Mouse (Mus musculus) G1E (cell line): Measurements from ENCODE around the gene Washc2. TPM values are rescaled to one million over a fixed set of nuclear protein-coding genes. Genes with fewer than 3 reads are reported as not detected.

Experiments
- ATAC-seq: 2 replicates; pipeline ENCODE4 v1.8.0; 2016; ENCODE audit warnings: mild to moderate bottlenecking; ENCODE audit not compliant: insufficient number of reproducible peaks, poor library complexity, low FRiP score, severe bottlenecking; ENCODE audit errors: extremely low read depth
- DNase-seq: peaks from one replicate; pipeline ENCODE4 v3.0.0; 2012; ENCODE audit warnings: low spot score
- H3K27me3 ChIP-seq: 2 replicates; pipeline ENCODE4 v1.6.1; 2012; ENCODE audit warnings: mild to moderate bottlenecking, low read length, inconsistent platforms; ENCODE audit not compliant: insufficient read depth
- H3K36me3 ChIP-seq: replicated peaks from 2 replicates; pipeline ENCODE3; 2012; ENCODE audit warnings: mild to moderate bottlenecking, inconsistent platforms
- H3K4me1 ChIP-seq: 2 replicates; pipeline ENCODE4 v1.6.1; 2012; ENCODE audit warnings: low read depth, low read length, inconsistent platforms, mixed read lengths; ENCODE audit not compliant: insufficient read depth
- H3K4me3 ChIP-seq: 2 replicates; pipeline ENCODE4 v1.5.1; 2012; ENCODE audit warnings: low read depth, mild to moderate bottlenecking, inconsistent platforms, low read length, moderate library complexity, mixed read lengths
- H3K9me3 ChIP-seq: replicated peaks from 2 replicates; pipeline ENCODE4 v1.6.1; 2012; ENCODE audit warnings: inconsistent platforms
- CTCF ChIP-seq: IDR thresholded peaks from 2 replicates; pipeline ENCODE4 v1.5.1; 2012; ENCODE audit warnings: low read depth, low read length, inconsistent platforms, mixed read lengths
- GATA1 ChIP-seq: IDR thresholded peaks from 2 replicates; pipeline ENCODE4 v1.6.1; 2012; ENCODE audit warnings: borderline replicate concordance, low read length, inconsistent platforms, mixed read lengths
- GATA2 ChIP-seq: IDR thresholded peaks from 2 replicates; pipeline ENCODE4 v1.6.1; 2012; ENCODE audit warnings: low read depth, low read length, inconsistent platforms, borderline replicate concordance
- POLR2AphosphoS5 ChIP-seq: IDR thresholded peaks from 2 replicates; pipeline ENCODE4 v1.6.1; 2012; ENCODE audit warnings: low read depth, low read length, inconsistent platforms; ENCODE audit not compliant: insufficient replicate concordance
- TAL1 ChIP-seq: conservative IDR thresholded peaks from 2 replicates; pipeline ENCODE4 v1.6.1; 2012; ENCODE audit warnings: low read depth, low read length, inconsistent platforms, mixed read lengths
- polyA plus RNA-seq: library from polyadenylated mRNA; stranded (reverse); fragments of >175 nt; gene quantifications from 2 replicates; pipeline ENCODE4 v1.2.3, GENCODE M21; 2012
- total RNA-seq, 2 experiments: library from RNA; stranded (forward) in 1 of 2; stranded (reverse) in 1 of 2; fragments of 200-1000 nt in 1 of 2; fragments of >200 nt in 1 of 2; fragmentation: Nextera tagmentation in 1 of 2; gene quantifications; 2 replicates each; pipeline ENCODE4 v1.2.3; 2014 to 2017

Gene Washc2
- total and polyA plus RNA-seq, 3 experiments, result 18.0 to 87.8 (median 60.7) TPM

DNA sequence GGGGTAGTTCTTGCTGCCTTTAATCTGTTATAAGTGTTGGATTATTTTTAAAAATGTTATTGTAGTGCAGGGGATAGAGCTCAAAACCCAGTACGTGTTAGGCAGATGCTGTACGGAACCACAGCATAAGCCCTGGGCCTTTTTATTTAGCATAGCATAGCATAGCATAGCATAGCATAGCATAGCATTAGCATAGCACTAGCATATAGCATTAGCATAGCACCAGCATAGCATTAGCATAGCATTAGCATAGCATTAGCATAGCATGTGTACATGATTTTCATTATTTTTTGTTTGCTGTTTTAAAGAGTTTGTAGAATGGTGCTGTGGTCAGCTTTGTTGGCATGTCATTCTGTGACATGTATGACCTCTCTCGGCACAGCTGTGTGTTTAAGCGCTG lies 51.8 kb downstream of the Washc2 start:
- H3K9me3 ChIP-seq, result no peaks in the 10 kb centered on the region
- H3K4me1 ChIP-seq, result peaks cover 11% of the 10 kb centered on the region
- no peak for DNase-seq
- no peaks in the 10 kb centered on the region for H3K27me3 ChIP-seq
- TF ChIP-seq GATA2, result no peak
- no peak for TF ChIP-seq CTCF
- no peak for TF ChIP-seq POLR2AphosphoS5
- no peak for TF ChIP-seq TAL1
- no peak for TF ChIP-seq GATA1
- H3K36me3 ChIP-seq, result peaks cover 75% of the 10 kb centered on the region
- H3K4me3 ChIP-seq, result no peak overlapping the region
- ATAC-seq, result no peak

DNA sequence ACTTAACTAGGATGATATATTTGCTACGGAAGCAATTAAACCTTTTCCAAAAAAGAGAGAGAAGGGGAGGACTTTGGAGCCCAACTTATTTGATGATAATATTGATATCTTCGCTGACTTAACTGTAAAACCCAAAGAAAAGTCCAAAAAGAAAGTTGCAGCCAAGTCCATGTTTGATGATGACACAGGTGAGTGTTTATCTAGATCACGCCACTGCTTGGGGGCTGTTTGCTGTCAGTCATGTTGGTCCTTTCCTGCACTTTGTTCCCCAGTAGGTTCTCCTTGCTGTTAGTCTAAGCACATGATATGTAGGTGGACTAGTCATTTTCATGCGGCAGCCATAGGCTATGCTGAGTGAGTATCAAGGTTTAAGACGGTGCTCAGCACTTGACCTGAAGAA lies 52.6 kb downstream of the Washc2 start:
- no peaks in the 10 kb centered on the region for H3K9me3 ChIP-seq
- DNase-seq (no peak), ATAC-seq (no peak)
- H3K27me3 ChIP-seq, result no peaks in the 10 kb centered on the region
- H3K4me3 ChIP-seq, result no peak overlapping the region
- peaks cover 19% of the 10 kb centered on the region for H3K4me1 ChIP-seq
- no peak for TF ChIP-seq CTCF
- no peak for TF ChIP-seq TAL1
- no peak for TF ChIP-seq GATA1
- TF ChIP-seq POLR2AphosphoS5, result no peak
- TF ChIP-seq GATA2, result no peak
- peaks cover 67% of the 10 kb centered on the region for H3K36me3 ChIP-seq

DNA sequence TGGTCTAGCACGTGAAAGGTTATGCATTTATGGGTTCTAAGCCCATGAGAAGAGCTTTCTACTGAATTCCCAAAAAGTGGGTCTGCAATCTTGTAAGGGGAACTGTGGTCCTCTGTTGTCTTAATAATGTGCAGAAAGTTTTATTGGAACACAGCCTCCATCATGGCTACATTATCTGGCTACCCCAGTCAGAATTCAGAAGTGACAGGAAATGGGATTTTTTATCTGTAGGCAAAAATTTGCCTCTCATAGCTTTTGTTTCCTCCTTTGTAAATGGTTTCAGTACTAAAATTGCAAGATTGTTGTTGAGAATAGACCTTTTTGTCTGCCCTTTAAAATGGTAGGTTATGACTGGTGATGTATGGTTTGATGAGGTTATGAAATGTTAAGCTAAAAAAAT lies 55.0 kb downstream of the Washc2 start:
- Histone ChIP-seq H3K36me3 (peaks cover 50% of the 10 kb centered on the region), H3K4me1 (peaks cover 34% of the 10 kb centered on the region), H3K9me3 (no peaks in the 10 kb centered on the region), H3K4me3 (no peak overlapping the region), H3K27me3 (no peaks in the 10 kb centered on the region)
- ATAC-seq, result no peak
- DNase-seq, result no peak
- TF ChIP-seq GATA1 (no peak), CTCF (no peak), GATA2 (no peak), TAL1 (no peak), POLR2AphosphoS5 (no peak)

DNA sequence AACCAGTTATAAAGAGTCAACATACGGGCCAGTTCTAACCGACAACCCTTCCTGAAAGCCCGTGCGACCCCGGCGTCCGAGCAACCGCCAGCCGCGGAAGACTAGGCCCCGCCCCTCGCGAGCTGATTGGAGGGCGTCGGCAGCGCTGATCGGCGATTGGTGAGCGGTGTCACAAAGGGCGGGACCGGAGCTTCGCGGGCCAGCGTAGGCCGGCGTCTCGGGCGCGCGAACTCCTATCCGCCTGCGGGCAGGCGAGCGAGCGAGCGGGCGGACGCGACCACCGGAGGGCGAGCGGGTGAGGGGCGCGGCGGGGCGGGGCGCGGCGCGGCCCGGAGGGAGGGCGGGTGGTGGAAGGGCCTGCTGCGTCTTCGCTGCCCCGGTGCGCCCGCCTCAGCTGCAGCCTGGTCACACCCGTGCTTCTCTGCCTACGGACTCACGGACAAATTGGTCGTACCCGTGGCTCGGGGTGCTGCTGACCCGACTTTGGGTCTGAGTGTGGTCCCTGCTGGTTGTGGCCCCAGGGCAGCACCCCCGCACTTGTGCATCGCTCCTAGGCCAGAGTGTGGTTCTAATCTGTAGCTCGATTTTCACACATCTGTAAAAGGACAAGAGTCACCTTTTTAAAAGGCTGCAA lies 56.3 kb downstream of the Washc2 start, which contains the start of gene Zfand4:
Zfand4 (plus strand) TSS at position 205 of the 634 bp plus-strand sequence.
- peaks cover 40% of the 10 kb centered on the region for H3K36me3 ChIP-seq
- ATAC-seq (peak; percentile 88), DNase-seq (peak; percentile 96)
- no peaks in the 10 kb centered on the region for H3K9me3 ChIP-seq
- peak within 1 kb of the TSS; percentile 91 for H3K4me3 ChIP-seq
- no peak for TF ChIP-seq GATA2
- H3K27me3 ChIP-seq, result no peaks in the 10 kb centered on the region
- H3K4me1 ChIP-seq, result peaks cover 34% of the 10 kb centered on the region

DNA sequence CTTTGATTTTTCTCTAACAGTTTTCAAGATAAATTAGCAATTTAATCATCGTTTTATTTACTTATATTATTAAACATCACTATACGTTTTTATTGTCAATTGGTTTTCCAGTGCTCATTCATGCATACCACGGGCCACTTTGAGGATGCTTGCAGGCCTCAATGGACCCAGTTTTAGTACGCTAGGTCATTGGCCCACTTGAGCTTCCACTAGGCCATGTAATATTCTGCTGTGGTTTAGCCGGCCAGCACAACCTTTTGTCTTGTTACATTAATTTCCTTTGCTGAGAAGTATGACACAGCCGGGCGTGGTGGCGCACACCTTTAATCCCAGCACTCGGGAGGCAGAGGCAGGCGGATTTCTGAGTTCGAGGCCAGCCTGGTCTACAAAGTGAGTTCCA lies 57.0 kb downstream of the Washc2 start:
- Histone ChIP-seq H3K36me3 (peaks cover 36% of the 10 kb centered on the region), H3K4me1 (peaks cover 34% of the 10 kb centered on the region), H3K27me3 (no peaks in the 10 kb centered on the region), H3K4me3 (peak overlapping the region; percentile 91; the same call in 1 of the 2 replicates), H3K9me3 (no peaks in the 10 kb centered on the region)
- ATAC-seq, result no peak
- TF ChIP-seq TAL1, result no peak
- no peak for TF ChIP-seq GATA1
- DNase-seq, result no peak

DNA sequence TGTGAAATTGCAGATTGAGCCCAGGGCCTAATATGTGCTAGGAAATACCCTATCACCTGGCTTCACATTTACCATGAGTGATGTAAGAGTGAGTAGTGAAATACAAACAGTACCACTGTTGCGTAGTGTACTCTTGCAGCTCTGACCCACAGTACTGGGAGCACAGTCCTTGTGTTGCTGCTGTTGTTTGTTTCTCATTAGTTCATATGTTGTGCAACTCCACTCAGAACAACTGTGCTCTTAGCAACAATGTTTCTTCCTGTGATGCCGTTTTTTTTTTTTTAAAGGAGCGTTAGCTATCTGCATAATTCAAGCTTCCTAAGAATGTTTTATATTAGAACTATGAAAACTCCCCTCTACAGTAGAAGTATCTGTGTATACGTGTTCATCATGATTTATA lies 57.8 kb downstream of the Washc2 start:
- no peak overlapping the region; the same call in 1 of the 2 replicates for H3K4me3 ChIP-seq
- peaks cover 34% of the 10 kb centered on the region for H3K4me1 ChIP-seq
- DNase-seq (no peak), ATAC-seq (no peak)
- peaks cover 29% of the 10 kb centered on the region for H3K36me3 ChIP-seq
- H3K27me3 ChIP-seq, result no peaks in the 10 kb centered on the region
- H3K9me3 ChIP-seq, result no peaks in the 10 kb centered on the region
- TF ChIP-seq POLR2AphosphoS5 (no peak), GATA1 (no peak), GATA2 (no peak), CTCF (no peak), TAL1 (no peak)
